Mouse (Mus musculus): Measurements from ENCODE around the gene Ttc4.

GRCm38 (mm10) chr4:106688636-106689296 lies 10.0 kb upstream of the Ttc4 start:
- TF ChIP-seq GATA1 (IDR thresholded peaks at IDR 0.05; ENCODE audit: low read length), result no peak
- no peak for TF ChIP-seq TAL1 (IDR thresholded peaks at IDR 0.05; ENCODE audit: low read length)
